Mouse (Mus musculus) cerebellum, adult 2 months (tissue): ENCODE results near the gene Nanog. TPM values are rescaled to one million over a fixed set of nuclear protein-coding genes. Genes with fewer than 3 reads are reported as not detected.

Experiments
- DNase-seq, 2 experiments: peaks; one replicate each; pipeline ENCODE4 v3.0.0; 2021
- H3K27ac ChIP-seq: fragments of 200-500 bp; 2 replicates; pipeline ENCODE4 v1.5.1; 2012; ENCODE audit warnings: low read length, control low read depth, inconsistent platforms; ENCODE audit not compliant: insufficient read depth
- H3K27me3 ChIP-seq: fragments of 200-500 bp; 2 replicates; pipeline ENCODE4 v1.6.1; 2012; ENCODE audit warnings: inconsistent platforms, mild to moderate bottlenecking, low read length, moderate library complexity; ENCODE audit not compliant: control insufficient read depth, insufficient read depth
- H3K4me1 ChIP-seq: fragments of 200-500 bp; 2 replicates; pipeline ENCODE4 v1.6.1; 2011; ENCODE audit warnings: low read length; ENCODE audit not compliant: control insufficient read depth, insufficient read depth
- H3K4me3 ChIP-seq: fragments of 200-500 bp; replicated peaks from 2 replicates; pipeline ENCODE3; 2011; ENCODE audit warnings: mild to moderate bottlenecking, low read depth, low read length, control low read depth; ENCODE audit not compliant: insufficient read depth
- CTCF ChIP-seq: fragments of 200-500 bp; IDR thresholded peaks from 2 replicates; pipeline ENCODE4 v1.5.1; 2011; ENCODE audit warnings: low read depth, mild to moderate bottlenecking, control low read depth, low read length, moderate library complexity, borderline replicate concordance; ENCODE audit not compliant: insufficient read depth
- POLR2A ChIP-seq: fragments of 200-500 bp; IDR thresholded peaks from 2 replicates; pipeline ENCODE4 v1.6.1; 2011; ENCODE audit warnings: low read length, control low read depth, borderline replicate concordance; ENCODE audit not compliant: insufficient read depth
- WGBS: fragments of 180-500 bp; shearing (Covaris S2); methylation state at CpG from one replicate; pipeline ENCODE4 v1.1.7; 2018; 5-methylcytosine and 5-hydroxymethylcytosine counted together
- polyA plus RNA-seq: library from polyadenylated mRNA; depleted of rRNA; stranded (reverse); fragments of >200 nt; gene quantifications from 2 replicates; pipeline ENCODE4 v1.2.3, GENCODE M21; 2012

The Nanog gene
- polyA plus RNA-seq, 1 experiment = 0.07 TPM

GRCm38 (mm10) chr6:122739952-122740351 is 32.7 kb downstream of the Nanog start:
- Histone ChIP-seq H3K4me3 (peak overlapping the region; percentile 56), H3K27ac (no peak overlapping the region), H3K4me1 (peaks cover 8% of the 10 kb centered on the region; the same call in 1 of the 2 replicates), H3K27me3 (no peaks in the 10 kb centered on the region)
- WGBS = 9% methylated on average over 8 of the region's 8 CpGs
- peak; percentile 77 to 84 for DNase-seq
- TF ChIP-seq CTCF = peak; percentile 91
- TF ChIP-seq POLR2A = no peak

- Histone ChIP-seq H3K4me3 (peak overlapping the region; percentile 70), H3K4me1 (peaks cover 8% of the 10 kb centered on the region; the same call in 1 of the 2 replicates), H3K27me3 (no peaks in the 10 kb centered on the region), H3K27ac (peak overlapping the region; percentile 63)
- 2% methylated on average over 25 of the region's 25 CpGs for WGBS
- no peak for TF ChIP-seq CTCF
- TF ChIP-seq POLR2A = no peak
- DNase-seq = peak; percentile 49 to 65
Measured at GRCm38 (mm10) chr6:122741460-122742227, 34.4 kb downstream of the Nanog start.

DNA sequence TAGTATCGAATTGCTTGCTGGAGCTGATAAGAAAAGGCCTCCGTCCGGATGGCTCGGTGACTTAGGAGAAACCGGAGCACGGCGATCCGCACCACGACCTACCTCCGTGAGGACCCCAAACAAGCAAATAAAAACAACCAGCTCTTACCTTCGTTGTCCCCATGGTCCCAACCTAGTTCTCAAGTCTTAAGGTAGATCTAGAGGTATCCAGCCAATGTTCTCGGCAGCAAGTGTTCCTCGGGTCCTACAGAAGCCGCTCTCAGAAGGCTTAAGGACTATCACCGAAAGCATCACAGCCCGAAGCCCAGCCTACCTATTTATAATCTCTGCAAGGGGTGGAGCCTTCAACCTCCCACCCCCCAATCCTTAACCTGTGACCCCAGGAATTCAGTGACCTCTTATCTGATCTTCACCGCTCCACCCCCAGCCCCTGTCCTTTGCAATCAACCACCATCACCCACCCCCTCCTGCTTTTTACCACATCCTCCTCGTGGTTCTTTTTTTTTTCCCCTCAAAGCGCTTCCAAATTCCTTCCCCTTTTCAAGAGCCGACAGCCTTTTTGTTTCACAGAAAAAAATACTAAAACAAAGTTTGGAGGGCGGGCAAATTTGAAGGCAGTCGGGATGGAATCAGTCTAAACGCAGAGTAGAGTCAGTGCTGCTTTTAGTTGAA is 35.1 kb downstream of the Nanog start:
- WGBS = under 1% methylated on average over 23 of the region's 23 CpGs
- Histone ChIP-seq H3K4me3 (peak overlapping the region; percentile 70), H3K27me3 (no peaks in the 10 kb centered on the region), H3K27ac (peak overlapping the region; percentile 63), H3K4me1 (peaks cover 8% of the 10 kb centered on the region; the same call in 1 of the 2 replicates)
- TF ChIP-seq CTCF = no peak
- peak; percentile 89; the same call in 1 of the 2 replicates for TF ChIP-seq POLR2A
- peak; percentile 79 to 81 for DNase-seq

GRCm38 (mm10) chr6:122743353-122743752 is 36.1 kb downstream of the Nanog start:
- Histone ChIP-seq H3K4me3 (peak overlapping the region; percentile 20), H3K27ac (peak overlapping the region; percentile 43; the same call in 1 of the 2 replicates), H3K4me1 (peaks cover 8% of the 10 kb centered on the region; the same call in 1 of the 2 replicates), H3K27me3 (no peaks in the 10 kb centered on the region)
- 33% methylated on average over 11 of the region's 11 CpGs for WGBS
- TF ChIP-seq CTCF (0 out of 2 replicates have a peak, but pooled peaks have one; percentile 20), POLR2A (no peak)
- peak; percentile 49 to 53 for DNase-seq

DNA sequence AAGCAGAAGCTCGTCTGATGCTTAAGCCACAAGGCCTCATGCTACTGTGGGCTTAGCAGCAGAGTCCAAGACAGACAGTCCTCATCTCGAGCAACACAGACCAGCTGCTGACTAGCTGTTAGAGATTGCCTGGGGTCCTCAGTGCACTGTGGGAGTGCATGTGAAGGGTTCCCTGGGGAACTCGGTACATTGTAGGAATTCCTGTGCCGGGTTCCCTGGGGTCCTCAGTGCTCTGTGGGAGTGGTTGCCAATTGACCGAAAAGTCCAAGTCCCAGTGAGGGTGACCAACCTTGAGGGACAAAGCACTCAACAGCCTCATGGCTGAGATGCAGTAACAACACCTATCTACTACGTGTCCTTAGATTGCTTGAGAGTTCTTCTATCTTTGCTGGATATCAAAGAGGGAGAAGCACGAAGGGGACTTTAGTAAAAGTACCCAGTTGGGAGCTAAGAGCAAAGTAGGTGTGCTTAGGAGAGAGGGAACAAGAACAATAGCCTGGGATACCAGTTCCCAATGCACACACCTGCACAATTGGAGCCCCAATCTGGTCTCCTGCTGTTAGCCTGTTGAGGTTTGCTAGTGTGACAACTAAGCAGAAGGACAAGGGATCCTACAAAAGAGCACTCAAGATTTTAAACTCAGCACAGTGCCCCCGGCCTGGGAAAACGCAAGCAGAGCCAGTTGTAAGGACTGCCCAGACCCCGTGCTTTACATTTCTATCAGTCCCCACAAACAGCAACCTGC is 37.4 kb downstream of the Nanog start:
- 82% methylated on average over 10 of the region's 10 CpGs for WGBS
- peaks cover 5% of the 10 kb centered on the region; the same call in 1 of the 2 replicates for H3K4me1 ChIP-seq
- DNase-seq = no peak
- no peak overlapping the region for H3K4me3 ChIP-seq
- TF ChIP-seq CTCF (no peak), POLR2A (no peak)
- H3K27me3 ChIP-seq = no peaks in the 10 kb centered on the region
- no peak overlapping the region for H3K27ac ChIP-seq

- DNase-seq = no peak
- H3K27ac ChIP-seq = no peak overlapping the region
- TF ChIP-seq CTCF (no peak), POLR2A (no peak)
- H3K4me1 ChIP-seq = no peaks in the 10 kb centered on the region
- H3K4me3 ChIP-seq = no peak overlapping the region
- H3K27me3 ChIP-seq = no peaks in the 10 kb centered on the region
- 82% methylated on average over 6 of the region's 6 CpGs for WGBS
Measured at GRCm38 (mm10) chr6:122750579-122750978, 43.3 kb downstream of the Nanog start.

GRCm38 (mm10) chr6:122755913-122756312 is 48.6 kb downstream of the Nanog start:
- TF ChIP-seq CTCF (no peak), POLR2A (no peak)
- Histone ChIP-seq H3K27me3 (no peaks in the 10 kb centered on the region), H3K27ac (no peak overlapping the region), H3K4me3 (no peak overlapping the region), H3K4me1 (no peaks in the 10 kb centered on the region)
- DNase-seq = no peak
- WGBS = 82% methylated on average over 2 of the region's 2 CpGs
